Mouse (Mus musculus) heart, postnatal 10 days (tissue): ENCODE results near the gene Dnajb14. TPM values are rescaled to one million over a fixed set of nuclear protein-coding genes. Genes with fewer than 3 reads are reported as not detected.
"Not testable (repeated sequence)": the region's sequence is repeated elsewhere in the genome, so short reads cannot be mapped to it uniquely, and the experiment has no call there.

ENCODE experiments used
- DNase-seq, 2 experiments: peaks; one replicate each; pipeline ENCODE4 v3.0.0; 2021
- intact Hi-C: fragments of 180-260 bp; cut with DNase I; formaldehyde crosslinking; loops from one replicate; pipeline ENCODE4 v1.15.1; 2025
- total RNA-seq, 2 experiments: library from RNA; stranded (reverse); gene quantifications; 2 replicates each; pipeline ENCODE4 v1.2.3; 2021

Gene Dnajb14
- total RNA-seq, 2 experiments from 2014 or later = 12.1 to 12.8 TPM

DNA sequence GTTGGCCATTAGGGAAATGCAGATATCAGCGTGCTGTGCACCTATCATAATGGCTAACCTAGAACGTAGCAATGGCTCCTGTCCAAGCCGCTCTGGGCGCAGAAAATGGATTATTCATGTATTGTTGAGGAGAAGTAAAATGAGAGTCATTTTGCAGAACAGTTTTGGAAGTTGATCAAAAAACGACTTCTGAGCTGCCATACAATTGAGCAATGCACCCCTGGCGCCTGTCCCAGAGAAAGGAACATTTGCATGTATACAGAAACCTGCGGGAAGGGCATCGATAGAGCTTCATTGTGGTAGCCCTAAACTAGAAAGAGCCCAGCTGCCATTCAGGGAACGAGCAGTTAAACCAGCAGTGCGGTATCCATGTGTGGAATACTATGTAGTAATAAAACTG lies 32.7 kb downstream of the Dnajb14 start:
- DNase-seq = no peak
- intact Hi-C loops = no loop called here

DNA sequence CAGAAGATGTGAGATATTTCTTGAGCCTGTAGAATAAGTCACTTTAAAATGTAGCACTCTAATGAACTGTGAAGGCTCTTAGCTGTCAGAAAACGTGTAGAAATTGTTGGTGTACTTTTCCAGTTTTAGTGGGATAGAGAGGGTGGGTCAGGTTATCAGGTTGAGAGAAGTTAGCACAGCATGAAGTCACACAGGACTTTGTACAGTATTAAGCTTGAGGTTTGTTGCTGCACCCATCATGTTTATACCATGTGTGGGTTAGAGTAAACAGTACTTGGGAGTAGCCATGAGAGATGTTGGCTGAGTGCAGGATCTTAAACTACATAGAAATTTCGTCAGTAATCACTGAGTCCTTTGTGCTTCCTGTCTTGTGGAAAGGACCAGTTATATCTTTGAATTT lies 45.6 kb downstream of the Dnajb14 start:
- no peak for DNase-seq
- intact Hi-C loops = loop anchor here (10.0 kb wide), 1 partner anchor 138 kb away; no protein-coding TSS in a partner anchor

DNA sequence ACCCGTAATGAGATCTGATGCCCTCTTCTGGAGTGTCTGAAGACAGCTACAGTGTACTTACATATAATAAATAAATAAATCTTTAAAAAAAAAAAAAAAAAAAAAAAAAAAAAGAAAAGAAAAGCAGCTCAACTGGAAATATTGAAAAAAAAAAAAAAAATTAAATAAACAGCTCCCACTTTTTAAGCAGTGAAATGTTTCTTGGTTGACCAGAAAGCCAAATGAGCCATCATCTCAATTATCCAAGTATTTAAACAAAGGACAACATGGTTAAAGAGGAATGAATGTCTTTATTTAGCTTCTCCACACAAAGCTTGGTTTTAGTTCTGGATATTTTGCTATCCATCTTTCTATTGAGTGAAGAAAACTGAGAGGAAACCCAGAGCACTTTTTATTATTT lies 47.1 kb downstream of the Dnajb14 start:
- intact Hi-C loops = loop anchor here (10.0 kb wide), 1 partner anchor 140 kb away; no protein-coding TSS in a partner anchor
- DNase-seq = not testable (repeated sequence)

DNA sequence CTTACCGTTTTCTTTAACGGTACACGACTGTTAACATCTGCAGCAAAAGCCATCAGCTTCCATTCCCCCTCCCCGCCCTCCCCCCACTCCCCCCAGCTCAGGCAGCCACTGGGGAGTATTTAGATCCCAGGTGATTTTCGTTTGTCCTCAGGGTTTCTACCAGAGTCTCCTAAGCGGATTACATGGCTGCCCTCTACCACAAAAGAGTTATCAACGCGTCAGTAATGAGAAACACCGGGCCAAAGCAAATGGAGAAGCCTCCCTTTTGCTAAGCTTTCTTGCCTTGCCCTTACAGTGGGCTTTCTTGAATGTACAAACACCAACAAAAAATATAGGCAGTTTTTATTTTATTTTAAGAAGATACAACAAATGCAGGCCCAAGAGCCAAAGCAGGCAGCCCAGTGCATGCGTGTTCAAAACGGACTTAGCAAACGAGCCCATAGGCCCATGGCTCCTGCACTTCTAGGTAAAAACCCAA lies 50.3 kb downstream of the Dnajb14 start:
- intact Hi-C loops = loop anchor here (2.0 to 10.0 kb wide), 3 partner anchors 53 to 230 kb away; partner anchors contain the start of gene H2afz
- no peak for DNase-seq

DNA sequence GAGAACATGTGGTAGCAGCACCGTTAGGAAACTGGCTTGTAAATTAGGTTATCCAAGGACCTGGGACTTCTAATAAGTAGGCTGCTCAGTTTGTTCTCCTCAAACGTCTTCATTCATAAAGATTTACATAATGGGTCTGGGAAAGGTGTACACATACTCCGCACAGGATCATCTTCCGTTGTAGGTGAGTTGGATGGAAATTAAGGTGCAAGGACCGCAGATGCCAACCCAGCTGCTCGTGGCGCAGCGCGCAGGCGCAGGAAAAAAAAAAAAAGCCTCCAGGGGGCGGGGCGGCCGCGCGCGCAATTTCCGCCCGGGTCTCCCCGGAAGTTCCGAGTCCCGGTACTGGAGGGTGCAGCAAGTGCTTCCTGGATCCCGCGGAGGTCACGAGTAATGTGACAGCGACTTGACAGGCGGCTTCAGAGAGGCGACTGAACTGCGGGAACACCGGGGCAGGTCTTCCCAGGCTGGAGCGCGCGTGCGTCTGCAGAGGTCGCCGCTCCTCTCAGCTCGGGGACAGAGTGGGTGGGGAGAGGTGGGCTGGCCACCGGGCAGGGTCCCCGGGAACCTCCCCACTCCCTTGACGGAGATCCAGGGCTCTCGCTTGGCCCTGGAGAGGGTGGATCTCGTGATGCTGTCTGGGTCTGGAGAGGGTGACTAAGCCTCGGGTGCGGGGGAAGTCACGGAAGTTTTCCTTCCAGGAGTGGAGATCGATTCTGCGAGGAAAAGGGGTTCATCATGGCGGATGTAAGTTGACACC lies 50.9 kb downstream of the Dnajb14 start, which contains the start of gene Lamtor3:
TSS of gene Lamtor3 (plus strand) at position 335 of the 760 bp plus-strand sequence.
- DNase-seq = peak; percentile 92 to 94
- intact Hi-C loops = loop anchor here (2.0 to 10.0 kb wide), 3 partner anchors 54 to 229 kb away; partner anchors contain the start of gene H2afz

DNA sequence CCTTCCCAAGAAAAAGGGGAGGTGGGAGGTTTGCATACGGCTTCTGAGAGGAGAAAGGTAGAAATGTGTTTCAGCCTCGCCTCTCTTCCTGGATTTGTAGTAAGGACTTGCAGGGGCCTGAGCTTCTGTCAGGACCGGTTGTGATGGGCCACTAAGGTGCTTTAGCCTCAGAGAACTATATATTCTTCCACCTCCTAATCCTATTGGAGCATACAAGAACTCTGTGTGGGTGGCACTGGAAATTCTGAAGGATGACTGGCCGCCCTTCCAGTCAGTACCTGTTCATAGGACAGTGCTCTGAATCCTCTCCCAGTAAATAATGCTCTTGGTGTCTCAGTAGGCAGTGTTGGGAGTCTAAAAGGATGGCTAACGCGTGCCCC lies 51.4 kb downstream of the Dnajb14 start:
- intact Hi-C loops = loop anchor here (2.0 to 10.0 kb wide), 3 partner anchors 54 to 228 kb away; partner anchors contain the start of gene H2afz
- DNase-seq = peak in 1 of 2 experiments; percentile 26

DNA sequence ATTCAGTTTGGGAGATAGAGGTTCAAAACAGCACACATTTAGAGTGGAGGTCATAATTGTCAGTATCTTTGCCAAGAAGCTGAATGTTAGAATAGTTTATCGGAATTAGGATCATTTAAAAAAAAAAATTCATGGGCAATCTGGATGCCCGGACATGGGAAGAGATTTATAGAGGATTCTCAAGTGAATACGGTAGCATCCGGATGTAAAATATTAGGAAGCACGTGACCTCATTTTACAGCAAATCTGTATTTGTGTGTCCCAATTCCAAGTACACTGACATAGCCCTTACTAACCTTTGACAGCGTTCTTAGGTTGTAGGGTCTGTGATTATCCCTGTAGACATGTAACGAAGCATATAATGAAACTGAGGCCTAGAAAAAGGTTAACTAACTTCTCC lies 51.9 kb downstream of the Dnajb14 start:
- intact Hi-C loops = loop anchor here (2.0 to 10.0 kb wide), 3 partner anchors 55 to 228 kb away; partner anchors contain the start of gene H2afz
- no peak for DNase-seq

DNA sequence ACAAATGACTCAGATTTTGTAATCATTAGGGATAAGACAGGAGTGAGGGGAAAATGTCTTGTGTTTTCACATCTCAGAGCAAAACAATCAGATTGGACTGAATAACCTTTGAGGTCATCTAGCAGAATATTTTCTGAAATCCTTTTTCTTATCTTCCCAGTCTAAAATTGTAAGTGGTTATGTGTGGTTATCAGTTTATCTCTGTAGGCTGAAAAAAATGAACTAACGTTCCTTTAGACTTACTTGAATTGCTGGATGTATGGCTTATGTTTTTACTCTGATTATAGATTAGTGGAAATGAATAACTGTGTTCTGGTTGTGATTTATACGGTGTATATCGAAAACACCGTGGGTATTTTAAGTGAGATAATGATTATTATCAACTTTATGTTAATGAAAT lies 53.1 kb downstream of the Dnajb14 start:
- no peak for DNase-seq
- intact Hi-C loops = loop anchor here (5.0 kb wide), 1 partner anchor 72 kb away; no protein-coding TSS in a partner anchor

DNA sequence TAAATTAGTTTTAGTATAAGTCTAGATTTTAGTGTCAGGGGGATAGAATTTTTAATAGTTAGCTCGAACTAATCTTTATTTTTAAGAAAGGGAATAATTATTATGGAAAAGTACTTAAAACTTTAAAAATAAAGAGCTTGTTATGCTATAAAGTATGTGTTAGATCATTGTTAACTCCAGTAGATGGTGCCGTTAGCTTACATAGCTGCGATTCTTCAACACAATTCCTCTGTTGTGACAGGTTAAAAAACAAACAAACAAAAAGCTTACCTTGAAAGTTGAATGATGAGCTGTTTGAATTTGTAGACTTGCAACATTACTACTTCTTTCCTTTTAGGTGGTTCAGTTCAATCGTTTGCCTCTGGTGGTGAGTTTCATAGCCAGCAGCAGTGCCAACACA lies 59.5 kb downstream of the Dnajb14 start:
- intact Hi-C loops = no loop called here
- no peak for DNase-seq

DNA sequence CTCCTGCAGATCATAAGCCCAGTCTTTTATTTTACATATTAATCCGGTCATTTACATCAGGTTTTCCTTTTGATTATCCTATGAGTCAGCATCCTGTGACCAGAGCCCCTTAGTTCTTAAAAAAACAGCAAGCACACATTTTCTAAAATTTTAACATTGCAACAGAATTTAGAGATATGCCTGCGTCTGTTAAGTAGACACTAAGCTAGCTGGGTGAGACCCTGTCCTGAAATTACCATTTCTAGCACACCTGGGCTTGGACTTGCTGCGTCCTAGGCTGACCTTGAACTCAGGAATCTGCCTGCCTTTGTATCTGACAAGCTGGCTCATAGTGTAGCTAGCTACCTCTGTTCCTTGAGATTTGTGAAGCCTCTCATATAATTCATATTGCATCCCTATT lies 62.5 kb downstream of the Dnajb14 start:
- intact Hi-C loops = no loop called here
- DNase-seq = no peak

DNA sequence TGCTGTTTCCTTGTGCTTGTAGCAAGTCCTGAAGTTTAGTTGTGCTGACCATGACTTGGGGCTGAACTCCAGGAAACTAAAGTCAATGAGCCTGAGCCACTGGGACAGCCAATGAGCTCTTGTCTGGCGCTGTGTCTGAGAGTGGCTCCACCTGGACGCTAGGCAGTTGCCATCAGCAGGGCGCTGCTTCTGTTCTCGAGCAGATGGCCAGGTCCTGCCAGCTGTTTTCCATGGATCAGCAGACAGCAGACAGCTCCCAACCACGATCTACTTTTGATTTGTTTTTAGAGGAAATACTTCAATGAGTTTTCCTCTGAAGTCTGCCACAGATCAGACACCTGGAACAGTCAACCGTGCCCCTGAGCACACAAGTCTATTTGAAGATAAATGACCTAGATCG lies 65.3 kb downstream of the Dnajb14 start:
- no peak for DNase-seq
- intact Hi-C loops = no loop called here

DNA sequence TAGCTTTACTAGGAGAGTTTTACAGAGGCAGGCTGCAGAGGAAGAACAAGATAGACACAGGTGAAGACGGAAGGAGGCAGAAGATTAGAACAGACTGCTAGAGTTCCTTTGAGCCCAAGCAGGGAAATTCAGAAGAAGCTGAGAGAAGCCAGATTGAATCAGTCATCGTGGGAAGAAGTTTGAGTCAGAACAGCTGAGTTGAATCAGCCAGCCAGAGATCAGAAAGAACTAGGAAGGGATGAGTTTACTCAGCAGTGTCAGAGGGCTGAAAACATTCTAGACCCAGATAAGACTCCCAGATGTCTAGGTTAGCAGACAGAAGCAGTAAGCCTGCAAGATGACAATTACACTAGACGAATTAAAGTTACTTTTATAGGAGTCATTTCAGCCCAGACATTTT lies 66.5 kb downstream of the Dnajb14 start:
- DNase-seq = no peak
- intact Hi-C loops = no loop called here

DNA sequence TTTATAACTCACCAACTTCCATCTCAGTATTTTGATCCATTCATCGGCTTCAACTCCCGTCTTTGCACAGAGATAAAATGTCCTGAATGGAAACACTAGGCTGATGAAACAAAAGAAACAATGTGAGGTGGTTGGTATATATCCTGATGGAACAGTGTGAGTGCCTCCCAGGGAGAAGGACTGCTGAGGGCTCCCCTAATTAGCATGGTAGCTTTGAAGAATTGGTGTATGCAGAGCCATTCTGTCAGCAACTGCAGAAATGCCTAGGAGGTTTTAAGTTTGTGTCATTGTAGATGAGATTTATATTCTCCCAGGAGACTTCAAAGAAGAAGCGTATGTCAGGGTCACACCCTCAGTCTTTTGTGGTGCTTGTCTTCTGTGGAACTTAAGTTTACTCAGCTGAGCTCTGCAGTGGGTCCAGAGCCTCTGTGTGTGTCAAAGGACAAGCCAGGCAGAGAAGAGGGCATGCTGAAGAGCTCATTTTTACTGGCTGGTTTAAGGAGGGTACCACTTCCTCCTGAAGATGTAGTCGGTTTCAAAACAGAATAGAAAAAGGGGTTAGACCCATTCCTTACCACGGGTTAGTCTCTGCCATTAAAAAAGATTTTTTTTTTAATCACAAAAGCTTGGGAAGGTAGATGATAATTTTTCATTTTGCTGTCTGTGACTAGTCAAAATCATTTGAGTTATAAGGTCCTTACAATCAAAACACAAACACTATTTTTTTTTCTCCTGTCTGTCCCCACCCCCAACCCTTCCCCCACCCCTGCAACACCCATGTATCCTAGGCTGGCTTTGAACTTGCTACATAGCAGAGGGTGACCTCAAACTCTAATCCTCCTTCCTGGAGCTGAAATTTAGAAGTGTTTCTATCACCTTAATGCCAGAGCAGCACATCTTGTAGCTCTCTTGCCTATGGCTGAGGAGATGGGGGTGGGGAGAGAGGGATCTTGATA lies 68.4 kb downstream of the Dnajb14 start:
- DNase-seq = no peak
- intact Hi-C loops = loop anchor here (5.0 kb wide), 2 partner anchors 56 to 211 kb away; no protein-coding TSS in a partner anchor

DNA sequence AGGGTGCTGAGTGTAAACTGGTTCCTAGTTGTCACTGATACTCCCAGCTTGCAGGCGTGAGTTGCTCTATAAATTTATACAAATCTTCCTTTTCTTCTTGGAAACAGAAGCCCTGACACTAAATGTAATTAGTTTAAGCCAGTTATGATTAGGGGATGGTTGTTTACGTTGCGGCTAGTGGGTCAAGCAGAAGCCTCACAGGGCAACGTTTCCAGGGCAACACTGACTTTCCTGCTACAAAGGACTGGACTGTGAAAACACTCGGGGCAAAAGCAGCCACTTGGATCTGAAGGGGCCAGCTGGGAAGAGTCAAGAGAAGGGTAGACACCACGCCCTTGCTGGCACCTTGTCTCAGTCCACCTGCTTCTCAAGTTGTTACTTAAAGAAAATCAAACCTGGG lies 69.1 kb downstream of the Dnajb14 start:
- intact Hi-C loops = loop anchor here (5.0 kb wide), 2 partner anchors 56 to 211 kb away; no protein-coding TSS in a partner anchor
- no peak for DNase-seq

DNA sequence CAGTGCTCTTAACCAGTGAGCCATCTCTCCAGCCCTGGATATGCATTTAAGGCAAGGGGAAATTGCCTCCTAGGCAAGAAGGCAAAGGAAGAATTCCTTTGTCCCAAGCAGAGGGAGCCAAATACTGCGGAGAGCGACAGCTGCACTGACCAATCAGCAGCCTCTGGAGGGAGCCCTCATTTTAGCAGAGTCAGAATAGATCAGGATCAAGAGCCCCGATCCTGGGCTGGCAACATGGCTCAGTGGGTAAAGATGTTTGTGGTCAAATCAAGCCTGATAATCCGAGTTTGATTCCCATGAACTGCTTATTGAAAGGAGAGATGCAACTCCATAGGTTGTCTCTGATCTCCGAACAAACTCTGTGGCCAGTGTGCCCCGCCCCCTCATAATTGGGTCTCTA lies 71.1 kb downstream of the Dnajb14 start:
- DNase-seq = peak; percentile 68 to 76
- intact Hi-C loops = loop anchor here (5.0 kb wide), 2 partner anchors 54 to 209 kb away; no protein-coding TSS in a partner anchor

DNA sequence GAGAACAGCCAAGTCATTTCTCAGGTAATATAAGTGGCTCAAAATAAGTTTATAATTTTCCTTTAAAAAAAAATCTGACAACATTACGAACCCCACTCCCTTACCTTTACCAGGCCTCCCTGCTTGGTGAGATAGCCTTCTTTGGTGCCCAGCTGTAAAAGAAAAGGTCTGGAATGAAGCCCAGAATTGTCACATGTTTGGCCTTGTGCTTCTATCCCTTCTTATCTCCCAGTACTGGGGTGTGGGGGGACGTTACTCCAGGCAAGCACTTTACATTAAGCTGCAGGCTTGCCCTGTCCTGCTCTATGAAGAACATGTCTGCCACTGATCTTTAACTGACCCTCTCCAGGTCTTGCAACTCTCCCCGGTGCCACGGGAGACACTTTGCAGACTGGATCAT lies 73.3 kb downstream of the Dnajb14 start:
- intact Hi-C loops = no loop called here
- DNase-seq = peak; percentile 83 to 84

DNA sequence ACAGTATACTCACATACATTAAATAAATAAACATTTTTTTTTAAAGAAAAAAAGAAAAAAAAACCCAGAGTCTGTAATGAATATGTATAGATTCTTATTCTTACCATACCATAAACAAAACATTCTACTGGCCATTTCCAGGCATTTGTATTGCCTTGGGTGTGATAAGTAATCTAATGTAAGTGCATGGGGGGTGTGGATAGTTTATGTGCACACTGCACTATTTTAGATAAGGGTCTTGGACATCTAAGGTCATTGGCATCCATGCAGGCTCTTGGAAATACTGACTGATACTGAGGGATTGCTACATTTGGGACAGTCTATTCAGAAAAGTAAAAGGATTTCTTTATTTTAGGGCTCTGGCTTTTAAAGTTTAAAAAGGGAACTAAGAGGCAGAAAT lies 74.1 kb downstream of the Dnajb14 start:
- intact Hi-C loops = no loop called here
- DNase-seq = no peak

DNA sequence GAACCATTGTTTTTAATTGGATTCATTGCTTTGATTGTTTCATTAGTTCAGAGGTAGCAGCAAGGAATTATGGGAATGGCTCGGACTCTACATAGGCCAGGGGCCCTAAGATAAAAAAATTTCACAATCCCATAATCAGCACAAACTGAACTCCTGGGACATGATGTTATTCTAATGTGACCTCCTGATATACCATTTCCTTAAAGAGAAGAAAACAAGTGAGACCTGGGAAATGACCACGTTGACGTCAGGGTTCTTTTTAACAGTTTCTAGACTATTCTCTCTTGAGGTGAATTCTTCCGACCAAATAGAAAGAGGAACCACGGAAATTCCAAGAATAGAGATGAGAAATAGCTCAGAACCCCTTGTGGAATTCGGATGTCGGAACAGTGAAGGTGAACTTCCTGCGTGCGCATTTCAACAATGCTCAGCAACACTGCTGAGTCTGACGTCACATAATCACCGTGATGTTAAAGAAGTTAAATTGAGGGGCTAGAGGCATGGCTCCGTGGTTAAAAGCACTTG lies 74.7 kb downstream of the Dnajb14 start:
- no peak for DNase-seq
- intact Hi-C loops = no loop called here

DNA sequence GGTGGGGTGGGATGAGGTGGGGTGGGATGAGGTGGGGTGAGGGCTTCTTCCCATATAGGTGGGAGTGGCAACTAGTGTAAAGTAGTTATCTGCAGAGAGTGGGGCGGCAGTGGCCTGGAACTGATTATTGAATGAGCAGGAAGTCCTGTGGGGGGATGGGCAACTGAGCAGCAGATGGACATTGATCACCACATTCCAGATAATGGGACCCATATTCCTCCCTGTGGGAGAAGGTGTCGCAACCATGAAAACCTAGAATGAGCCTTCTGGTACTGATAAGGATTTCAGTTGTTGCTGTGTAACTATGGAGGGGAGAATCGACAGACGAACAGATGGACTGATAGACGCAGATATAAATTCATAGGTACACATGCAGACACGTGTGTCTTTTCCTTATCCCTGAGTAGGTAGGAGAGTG lies 76.3 kb downstream of the Dnajb14 start:
- no peak for DNase-seq
- intact Hi-C loops = no loop called here

DNA sequence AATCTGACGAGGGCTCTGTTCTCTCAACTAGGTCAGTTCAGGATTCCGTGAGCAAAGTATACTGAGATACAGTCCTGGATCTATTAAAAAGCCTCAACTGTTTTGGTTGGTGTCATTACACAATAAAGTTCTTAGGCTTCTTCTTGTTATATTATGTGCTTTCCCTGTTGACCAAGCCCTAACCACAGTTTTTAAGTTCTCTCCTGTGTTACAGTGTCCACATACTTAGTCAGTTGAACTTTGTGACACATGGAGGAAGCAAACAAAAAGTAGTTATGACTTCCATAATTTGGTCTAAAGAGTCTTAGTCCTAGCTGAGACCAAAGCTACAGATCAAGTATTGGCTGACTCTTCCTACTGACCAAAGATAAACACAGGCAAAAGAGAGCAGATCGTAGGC lies 79.4 kb downstream of the Dnajb14 start:
- no peak for DNase-seq
- intact Hi-C loops = no loop called here
